Mouse (Mus musculus): ENCODE results near the gene Slc39a7. TPM values are rescaled to one million over a fixed set of nuclear protein-coding genes. Genes with fewer than 3 reads are reported as not detected.
"Not testable (repeated sequence)": the region's sequence is repeated elsewhere in the genome, so short reads cannot be mapped to it uniquely, and the experiment has no call there.

Slc39a7 gene
- polyA plus RNA-seq, 1 experiment, result 138 TPM

DNA sequence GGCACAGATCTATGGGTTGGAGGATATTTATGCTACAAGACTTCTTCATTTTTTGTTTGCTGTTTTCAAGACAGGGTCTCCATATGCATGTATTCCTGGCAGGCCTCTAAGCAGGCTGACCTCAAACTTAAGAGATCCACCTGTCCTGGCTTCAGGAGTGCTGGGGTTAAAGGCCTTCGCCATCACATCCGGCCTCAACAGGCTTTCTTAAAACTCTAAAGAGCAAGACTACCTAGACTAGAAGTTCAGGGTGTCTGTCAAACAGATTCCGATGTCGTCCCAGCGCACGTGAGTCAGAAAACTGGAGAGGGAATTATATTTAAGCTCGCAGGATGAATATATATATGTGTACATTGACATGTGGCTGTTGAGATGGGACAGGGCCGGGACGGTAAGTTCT lies 7.8 kb downstream of the Slc39a7 start:
- TF ChIP-seq POLR2A (IDR thresholded peaks at IDR 0.05; ENCODE audit: borderline replicate concordance, extremely low read depth, insufficient read depth, insufficient read length, poor library complexity, severe bottlenecking) (no peak), CTCF (IDR thresholded peaks at IDR 0.05; ENCODE audit: borderline replicate concordance, extremely low read depth, insufficient read depth, insufficient read length) (no peak)
- DNase-seq (ENCODE audit: low read depth), result no peak

DNA sequence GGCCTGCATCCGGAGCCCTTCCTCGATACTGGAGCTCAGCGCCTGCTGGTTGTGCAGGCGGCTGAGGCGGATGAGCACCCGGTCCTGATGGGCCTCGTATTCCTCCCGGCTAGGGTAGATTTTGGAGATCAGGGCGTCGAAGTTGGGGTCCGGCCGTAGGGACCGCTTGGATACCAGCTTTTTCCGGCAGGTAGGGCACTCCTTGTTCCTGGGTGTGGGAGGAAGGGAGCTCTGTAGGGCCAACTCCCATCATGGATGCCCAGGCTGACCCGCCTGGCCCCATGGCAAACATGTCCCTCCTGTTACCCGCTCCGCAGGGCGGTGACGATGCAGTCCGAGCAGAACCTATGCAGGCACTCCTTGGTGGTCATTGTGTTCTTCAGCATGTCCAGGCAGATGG lies 8.5 kb downstream of the Slc39a7 start:
- TF ChIP-seq POLR2A (IDR thresholded peaks at IDR 0.05; ENCODE audit: borderline replicate concordance, extremely low read depth, insufficient read depth, insufficient read length, poor library complexity, severe bottlenecking), result no peak
- TF ChIP-seq CTCF (IDR thresholded peaks at IDR 0.05; ENCODE audit: borderline replicate concordance, extremely low read depth, insufficient read depth, insufficient read length), result no peak

DNA sequence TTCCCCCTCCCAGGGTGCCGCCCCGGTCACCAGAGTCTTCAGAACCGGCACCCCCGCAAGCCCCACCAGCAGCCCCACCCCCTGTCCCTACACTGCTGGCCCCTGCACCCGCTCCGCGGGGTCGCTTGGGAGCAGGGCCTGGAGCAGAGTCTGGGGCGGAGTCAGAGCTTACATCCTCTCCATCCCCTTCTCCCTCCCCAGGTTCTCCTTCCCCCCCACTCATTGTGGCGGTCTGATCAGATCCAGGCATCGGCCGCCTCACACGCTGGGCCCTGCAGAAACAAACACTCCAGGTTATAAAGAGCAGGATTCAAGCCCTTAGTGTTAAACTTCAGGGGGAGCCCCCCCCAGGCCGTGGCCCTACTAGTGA lies 9.1 kb downstream of the Slc39a7 start:
- DNase-seq (ENCODE audit: low read depth), result no peak
- TF ChIP-seq CTCF (IDR thresholded peaks at IDR 0.05; ENCODE audit: borderline replicate concordance, extremely low read depth, insufficient read depth, insufficient read length), result no peak
- TF ChIP-seq POLR2A (IDR thresholded peaks at IDR 0.05; ENCODE audit: borderline replicate concordance, extremely low read depth, insufficient read depth, insufficient read length, poor library complexity, severe bottlenecking), result no peak

More for the DNA sequence above, 8.5 kb downstream of the Slc39a7 start:
- DNase-seq (ENCODE audit: low read depth), result no peak

DNA sequence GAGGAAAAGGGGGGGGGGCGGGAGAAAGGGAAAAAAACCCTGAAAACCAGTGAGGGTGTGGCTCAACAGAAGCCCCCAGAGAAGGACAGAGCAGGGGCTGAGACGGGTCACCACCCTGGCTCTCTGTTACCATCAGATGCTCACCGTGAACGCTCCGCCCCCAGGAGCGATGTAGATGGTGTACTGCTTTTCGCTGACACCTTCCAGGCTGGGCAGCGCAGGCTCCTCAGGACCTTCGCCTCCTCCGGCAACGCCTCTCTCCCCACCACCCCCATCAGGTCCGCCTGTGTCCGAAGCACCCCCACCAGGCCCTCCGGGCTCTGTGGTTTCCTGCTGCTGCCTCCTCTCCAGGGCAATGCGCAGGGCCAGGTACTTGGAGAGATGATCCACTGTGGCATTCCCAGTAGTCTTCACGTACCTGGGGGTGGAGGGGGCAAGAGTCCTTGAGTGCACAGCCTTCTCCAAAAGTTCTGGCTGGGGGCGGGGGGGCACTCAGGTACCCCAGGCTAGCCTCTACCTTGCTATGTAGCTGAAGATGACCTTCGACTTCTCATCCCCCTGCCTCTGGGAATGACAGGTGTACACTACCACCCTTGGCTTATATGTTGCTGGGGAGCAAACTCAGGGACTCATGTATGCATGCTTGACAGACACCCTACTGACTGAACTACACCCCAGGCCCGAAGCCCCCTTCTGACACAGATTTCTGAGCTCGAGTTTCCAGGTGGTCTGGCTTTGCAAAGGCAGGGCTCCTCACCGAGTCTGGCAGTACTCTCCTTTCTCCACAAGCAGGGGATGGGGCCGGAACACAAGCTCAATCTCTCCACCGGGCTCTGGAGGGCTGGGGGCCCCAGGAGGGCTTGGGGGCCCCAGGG lies 9.7 kb downstream of the Slc39a7 start:
- TF ChIP-seq POLR2A (IDR thresholded peaks at IDR 0.05; ENCODE audit: borderline replicate concordance, extremely low read depth, insufficient read depth, insufficient read length, poor library complexity, severe bottlenecking) (no peak), CTCF (IDR thresholded peaks at IDR 0.05; ENCODE audit: borderline replicate concordance, extremely low read depth, insufficient read depth, insufficient read length) (no peak)
- no peak for DNase-seq (ENCODE audit: low read depth)

DNA sequence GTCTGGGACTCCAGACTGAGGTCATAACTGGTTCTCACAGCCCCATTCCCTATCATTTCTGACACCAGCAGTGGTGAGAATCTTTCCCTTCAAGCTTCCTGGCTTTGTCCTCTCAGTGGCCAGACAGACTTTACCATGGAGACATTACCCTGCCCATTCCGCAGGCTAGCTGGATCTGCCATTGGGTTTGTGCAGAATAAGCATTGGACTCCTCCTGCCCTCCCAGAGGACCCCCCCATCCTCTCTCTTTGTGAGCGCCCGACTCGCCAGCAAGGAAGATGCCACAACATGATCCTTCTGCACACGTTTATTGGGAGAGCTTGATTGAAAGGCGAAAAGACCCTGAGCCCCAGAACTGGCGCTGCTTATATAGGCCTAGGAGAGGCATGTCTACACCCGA lies 18.0 kb downstream of the Slc39a7 start:
- TF ChIP-seq CTCF (IDR thresholded peaks at IDR 0.05; ENCODE audit: borderline replicate concordance, extremely low read depth, insufficient read depth, insufficient read length) (no peak), POLR2A (IDR thresholded peaks at IDR 0.05; ENCODE audit: borderline replicate concordance, extremely low read depth, insufficient read depth, insufficient read length, poor library complexity, severe bottlenecking) (no peak)
- DNase-seq (ENCODE audit: low read depth), result no peak

DNA sequence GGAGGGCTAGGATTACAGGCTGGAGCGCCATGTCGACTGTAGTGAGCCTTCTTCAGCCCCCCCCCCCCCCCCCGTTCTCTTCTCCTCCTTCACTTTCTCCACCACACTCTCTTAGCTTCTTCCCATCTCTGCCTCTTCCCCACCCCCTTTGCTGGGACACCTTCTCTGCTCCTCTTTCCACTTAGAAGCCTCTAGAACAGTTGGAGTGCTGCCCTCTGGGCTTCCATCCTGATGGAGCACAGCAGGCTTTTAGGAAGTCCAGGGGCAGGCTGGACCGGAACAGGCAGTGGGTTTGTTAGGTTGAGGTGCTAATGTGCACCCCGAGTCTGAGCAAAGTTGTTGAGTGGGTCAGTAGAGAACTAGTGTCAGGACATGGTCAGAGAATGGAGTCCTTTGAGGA lies 21.3 kb downstream of the Slc39a7 start:
- TF ChIP-seq CTCF (IDR thresholded peaks at IDR 0.05; ENCODE audit: borderline replicate concordance, extremely low read depth, insufficient read depth, insufficient read length) (no peak), POLR2A (IDR thresholded peaks at IDR 0.05; ENCODE audit: borderline replicate concordance, extremely low read depth, insufficient read depth, insufficient read length, poor library complexity, severe bottlenecking) (no peak)
- DNase-seq (ENCODE audit: low read depth), result no peak

DNA sequence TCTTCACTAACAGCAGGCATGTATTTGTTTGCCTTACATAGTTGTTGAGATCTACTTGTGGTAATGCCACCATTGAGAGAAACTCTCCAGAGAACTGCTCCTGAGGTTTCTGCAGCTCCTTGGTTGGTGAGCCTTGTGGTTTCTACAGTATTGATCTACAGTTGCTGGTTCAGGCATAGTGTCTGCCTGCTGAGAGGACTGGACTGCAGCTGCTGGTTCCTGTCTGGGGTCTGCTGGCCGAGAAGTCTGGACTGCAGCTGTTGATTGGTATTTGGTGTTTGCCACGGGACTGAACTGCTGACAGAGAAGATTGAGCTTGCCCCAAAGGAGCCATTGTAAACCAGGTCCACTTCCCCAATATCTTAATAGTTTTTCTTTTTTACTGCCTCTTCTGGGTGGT lies 24.9 kb downstream of the Slc39a7 start:
- no peak for DNase-seq (ENCODE audit: low read depth)
- TF ChIP-seq POLR2A (IDR thresholded peaks at IDR 0.05; ENCODE audit: borderline replicate concordance, extremely low read depth, insufficient read depth, insufficient read length, poor library complexity, severe bottlenecking), result no peak
- no peak for TF ChIP-seq CTCF (IDR thresholded peaks at IDR 0.05; ENCODE audit: borderline replicate concordance, extremely low read depth, insufficient read depth, insufficient read length)

DNA sequence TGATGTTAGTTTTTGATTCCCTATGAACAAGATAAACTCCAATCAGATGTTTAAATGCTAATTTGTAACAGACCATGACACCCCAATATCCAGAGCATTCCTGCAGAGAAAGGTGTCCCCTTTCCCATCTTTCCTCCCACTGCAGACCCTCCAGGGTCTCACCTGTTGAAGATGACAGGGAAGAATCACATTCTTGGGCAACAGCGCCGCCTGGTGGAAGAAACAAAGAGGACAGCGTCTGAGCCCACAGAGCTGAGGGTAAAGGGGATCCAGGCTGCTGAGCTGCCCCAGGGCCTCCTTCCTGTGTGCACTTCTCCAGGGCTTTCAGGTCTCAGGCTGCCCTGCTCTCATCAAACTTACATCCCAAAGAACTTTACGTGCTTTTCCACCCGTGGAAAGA lies 28.1 kb downstream of the Slc39a7 start:
- DNase-seq (ENCODE audit: low read depth), result peak; percentile 24
- TF ChIP-seq POLR2A (IDR thresholded peaks at IDR 0.05; ENCODE audit: borderline replicate concordance, extremely low read depth, insufficient read depth, insufficient read length, poor library complexity, severe bottlenecking), result no peak
- TF ChIP-seq CTCF (IDR thresholded peaks at IDR 0.05; ENCODE audit: borderline replicate concordance, extremely low read depth, insufficient read depth, insufficient read length), result peak; percentile 60; the same call in 1 of the 2 replicates

DNA sequence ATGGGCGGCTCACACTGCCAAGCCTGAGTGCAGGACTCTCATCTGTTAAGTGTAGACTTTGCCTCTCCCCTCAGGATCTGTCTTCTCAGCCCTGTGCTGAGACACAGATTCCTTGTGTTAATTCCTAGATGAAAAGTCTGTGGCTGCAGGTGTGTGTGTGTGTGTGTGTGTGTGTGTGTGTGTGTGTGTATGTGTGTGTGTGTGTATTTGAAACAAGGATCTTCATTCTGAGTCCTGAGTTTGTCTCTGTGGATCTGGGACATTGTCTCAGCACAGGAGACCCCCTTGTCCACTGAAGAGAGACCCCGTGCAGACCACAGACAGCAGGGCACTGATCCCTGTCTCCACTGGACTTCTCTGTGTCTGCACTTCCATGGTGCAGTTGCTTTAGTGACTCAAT lies 30.7 kb downstream of the Slc39a7 start:
- DNase-seq (ENCODE audit: low read depth), result not testable (repeated sequence)

DNA sequence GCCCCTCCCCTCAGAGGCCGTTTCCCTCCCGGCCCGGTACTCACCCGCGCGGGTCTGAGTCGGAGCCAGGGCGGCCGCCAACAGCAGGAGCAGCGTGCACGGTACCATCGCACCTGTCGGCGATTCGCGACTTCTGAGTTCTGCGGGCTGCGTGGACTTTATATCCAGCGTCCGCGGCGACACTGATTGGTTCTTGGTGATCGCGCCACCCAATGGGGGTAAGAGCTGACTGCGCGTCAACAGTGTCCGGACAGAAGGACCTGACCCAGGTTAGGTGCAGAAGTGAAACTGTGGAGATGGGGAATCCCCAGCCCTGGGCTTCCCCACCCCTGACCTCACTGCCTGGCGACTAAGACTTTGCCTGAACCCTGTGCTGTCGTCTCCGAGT lies 31.3 kb downstream of the Slc39a7 start, which contains the start of gene H2-K1:
Gene H2-K1 (minus strand): TSS at position 198 of the 388 bp plus-strand sequence.
- TF ChIP-seq POLR2A (IDR thresholded peaks at IDR 0.05; ENCODE audit: borderline replicate concordance, extremely low read depth, insufficient read depth, insufficient read length, poor library complexity, severe bottlenecking) (0 out of 2 replicates have a peak, but pooled peaks have one; percentile 15), CTCF (IDR thresholded peaks at IDR 0.05; ENCODE audit: borderline replicate concordance, extremely low read depth, insufficient read depth, insufficient read length) (no peak; the same call in 1 of the 2 replicates)
- peak; percentile 62 for DNase-seq (ENCODE audit: low read depth)

DNA sequence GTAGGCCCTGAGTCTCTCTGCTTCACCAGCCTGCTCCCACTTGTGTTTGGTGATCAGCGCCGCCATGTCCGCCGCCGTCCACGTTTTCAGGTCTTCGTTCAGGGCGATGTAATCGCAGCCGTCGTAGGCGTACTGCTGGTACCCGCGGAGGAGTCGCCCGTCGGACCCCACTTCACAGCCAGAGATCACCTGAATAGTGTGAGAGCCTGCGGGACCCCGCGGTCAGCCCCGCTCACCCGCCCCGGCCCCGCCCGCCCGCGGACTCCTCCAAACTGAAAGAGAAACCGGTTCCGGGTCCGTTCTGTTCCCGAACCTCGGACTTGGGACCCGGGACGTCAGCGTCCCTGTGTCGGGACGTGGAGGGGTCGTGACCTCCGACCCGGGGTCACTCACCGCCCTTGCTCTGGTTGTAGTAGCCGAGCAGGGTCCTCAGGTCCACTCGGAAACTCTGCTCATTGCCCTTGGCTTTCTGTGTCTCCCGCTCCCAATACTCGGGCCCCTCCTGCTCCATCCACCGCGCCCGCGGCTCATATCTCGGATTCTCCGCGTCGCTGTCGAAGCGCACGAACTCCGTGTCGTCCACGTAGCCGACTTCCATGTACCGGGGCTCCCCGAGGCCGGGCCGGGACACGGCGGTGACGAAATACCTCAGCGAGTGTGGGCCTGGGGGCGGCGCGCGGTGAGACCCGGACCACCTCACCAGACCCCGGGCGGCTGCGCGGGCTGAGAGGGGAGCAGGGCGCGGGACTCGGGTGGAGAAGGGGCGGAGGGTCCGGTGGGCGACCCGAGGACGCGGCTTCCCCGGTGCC lies 31.9 kb downstream of the Slc39a7 start:
- peak; percentile 5 for DNase-seq (ENCODE audit: low read depth)
- TF ChIP-seq CTCF (IDR thresholded peaks at IDR 0.05; ENCODE audit: borderline replicate concordance, extremely low read depth, insufficient read depth, insufficient read length) (no peak), POLR2A (IDR thresholded peaks at IDR 0.05; ENCODE audit: borderline replicate concordance, extremely low read depth, insufficient read depth, insufficient read length, poor library complexity, severe bottlenecking) (no peak)

DNA sequence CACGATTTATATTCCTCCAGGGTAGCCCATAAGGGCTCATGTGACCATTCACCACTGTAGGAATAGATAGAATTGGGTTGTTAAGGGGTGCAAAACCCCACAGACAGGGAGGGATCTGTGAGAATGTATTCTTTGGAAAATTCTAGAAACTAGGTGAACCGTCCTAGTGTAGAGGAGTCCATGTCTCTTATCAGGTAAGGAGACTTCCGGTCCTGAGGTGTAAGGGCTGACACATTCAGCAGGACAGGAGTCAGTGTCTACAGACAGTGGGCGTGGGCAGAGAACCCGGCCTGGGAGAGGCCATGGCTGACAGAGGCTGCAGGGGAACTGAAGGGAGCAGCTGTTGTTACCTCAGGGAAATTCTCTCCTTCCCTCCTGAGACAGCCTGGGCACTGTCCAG lies 32.8 kb downstream of the Slc39a7 start:
- DNase-seq (ENCODE audit: low read depth), result not testable (repeated sequence)

DNA sequence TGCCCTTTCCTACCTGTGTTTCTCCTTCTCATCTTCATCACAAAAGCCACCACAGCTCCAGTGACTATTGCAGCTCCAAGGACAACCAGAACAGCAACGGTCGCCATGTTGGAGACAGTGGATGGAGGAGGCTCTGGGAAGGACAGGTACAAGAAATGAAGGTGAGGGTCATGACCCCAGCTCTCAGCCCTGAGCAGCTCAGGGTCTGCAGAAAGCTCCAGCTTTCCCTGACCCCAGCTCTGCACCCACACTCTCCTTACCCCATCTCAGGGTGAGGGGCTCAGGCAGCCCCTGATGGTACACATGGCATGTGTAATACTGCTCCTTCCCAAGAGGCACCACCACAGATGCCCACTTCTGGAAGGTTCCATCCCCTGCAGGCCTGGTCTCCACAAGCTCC lies 34.5 kb downstream of the Slc39a7 start:
- not testable (repeated sequence) for DNase-seq (ENCODE audit: low read depth)

Data from brain, embryonic 14.5 days (tissue).